Mouse (Mus musculus) midbrain, postnatal 0 days (tissue): ENCODE measurements at regions not wholly inside any gene's neighbourhood (a gene's known extent, or its start where the extent isn't known, plus 50 kb on each side); places are given as distances from the start of the nearest gene placed in this dataset.

Experiments
- ATAC-seq: fragments of 200-750 bp; cut with Nextera tagmentation; 2 replicates; pipeline ENCODE4 v1.8.0; 2017; ENCODE audit warnings: moderate number of reproducible peaks, mild to moderate bottlenecking, moderate TSS enrichment, moderate library complexity; ENCODE audit not compliant: low FRiP score
- DNase-seq: peaks from one replicate; pipeline ENCODE4 v3.0.0-alpha.2; 2015; ENCODE audit warnings: low spot score
- H3K27ac ChIP-seq: fragments of 300-500 bp; sonication (generic); 2 replicates; pipeline ENCODE4 v1.5.1; 2014; ENCODE audit warnings: low read depth, mild to moderate bottlenecking, low read length, mixed read lengths
- H3K27me3 ChIP-seq: fragments of 300-500 bp; sonication (generic); 2 replicates; pipeline ENCODE4 v1.6.1; 2014; ENCODE audit warnings: low read length, control low read depth, mixed read lengths; ENCODE audit not compliant: insufficient read depth
- H3K36me3 ChIP-seq: fragments of 300-500 bp; sonication (generic); 2 replicates; pipeline ENCODE4 v1.6.1; 2014; ENCODE audit warnings: low read length, control low read depth, mixed read lengths; ENCODE audit not compliant: insufficient read depth
- H3K4me1 ChIP-seq: fragments of 300-500 bp; sonication (generic); 2 replicates; pipeline ENCODE4 v1.6.1; 2014; ENCODE audit warnings: mild to moderate bottlenecking, control low read depth, antibody characterized with exemption, low read length, mixed read lengths; ENCODE audit not compliant: insufficient read depth
- H3K4me2 ChIP-seq: fragments of 300-500 bp; sonication (generic); 2 replicates; pipeline ENCODE4 v1.6.1; 2014; ENCODE audit warnings: low read depth, mild to moderate bottlenecking, low read length, mixed read lengths; ENCODE audit not compliant: poor library complexity, severe bottlenecking
- H3K4me3 ChIP-seq: fragments of 300-500 bp; sonication (generic); 2 replicates; pipeline ENCODE4 v1.5.1; 2014; ENCODE audit warnings: low read depth, mild to moderate bottlenecking, low read length, moderate library complexity
- H3K9ac ChIP-seq: fragments of 300-500 bp; sonication (generic); replicated peaks from 2 replicates; pipeline ENCODE4 v1.6.1; 2014; ENCODE audit warnings: mild to moderate bottlenecking, low read length, moderate library complexity, mixed read lengths; ENCODE audit not compliant: poor library complexity, severe bottlenecking
- H3K9me3 ChIP-seq: fragments of 300-500 bp; sonication (generic); 2 replicates; pipeline ENCODE4 v1.6.1; 2016; ENCODE audit warnings: low read length, control low read depth
- CTCF ChIP-seq: IDR thresholded peaks from 2 replicates; pipeline ENCODE4 v1.5.1; 2016; ENCODE audit warnings: antibody characterized with exemption, mild to moderate bottlenecking
- WGBS: fragments of 180-500 bp; shearing (Covaris S2); extraction: QIAGEN DNeasy Blood & Tissue Kit; methylation state at CpG from one replicate; pipeline ENCODE4 v1.1.7; 2014; 5-methylcytosine and 5-hydroxymethylcytosine counted together

GRCm38 (mm10) chr6:99984856-99985224 lies 258.6 kb upstream of the Prok2 start:
- Histone ChIP-seq H3K9me3 (no peaks in the 10 kb centered on the region), H3K9ac (no peak overlapping the region), H3K36me3 (no peaks in the 10 kb centered on the region), H3K4me2 (no peak overlapping the region), H3K27ac (no peak overlapping the region), H3K4me1 (peaks cover 7% of the 10 kb centered on the region; the same call in 1 of the 2 replicates), H3K4me3 (no peak overlapping the region), H3K27me3 (0 out of 2 replicates have a peak, but pooled peaks cover 3% of the 10 kb centered on the region)
- no peak for TF ChIP-seq CTCF
- ATAC-seq: peak; percentile 16; the same call in 1 of the 2 replicates
- WGBS: 5% methylated on average over 10 of the region's 10 CpGs
- peak; percentile 14 for DNase-seq

GRCm38 (mm10) chr6:99984057-99984855 lies 258.1 kb upstream of the Prok2 start:
- Histone ChIP-seq H3K4me3 (no peak overlapping the region), H3K27ac (no peak overlapping the region), H3K4me2 (no peak overlapping the region), H3K9ac (no peak overlapping the region), H3K36me3 (no peaks in the 10 kb centered on the region), H3K4me1 (peaks cover 7% of the 10 kb centered on the region; the same call in 1 of the 2 replicates), H3K27me3 (0 out of 2 replicates have a peak, but pooled peaks cover 3% of the 10 kb centered on the region), H3K9me3 (no peaks in the 10 kb centered on the region)
- WGBS: 9% methylated on average over 7 of the region's 7 CpGs
- 0 out of 2 replicates have a peak, but pooled peaks have one; percentile 16 for ATAC-seq
- TF ChIP-seq CTCF: no peak
- peak; percentile 32 for DNase-seq

- 21% methylated on average over 5 of the region's 5 CpGs for WGBS
- H3K36me3 ChIP-seq: no peaks in the 10 kb centered on the region
- H3K9me3 ChIP-seq: no peaks in the 10 kb centered on the region
- ATAC-seq (peak; percentile 60; the same call in 1 of the 2 replicates), DNase-seq (no peak)
- TF ChIP-seq CTCF: no peak
- H3K9ac ChIP-seq: no peak overlapping the region
- no peak overlapping the region for H3K4me2 ChIP-seq
- no peak overlapping the region for H3K4me3 ChIP-seq
- H3K27ac ChIP-seq: no peak overlapping the region
- no peaks in the 10 kb centered on the region for H3K27me3 ChIP-seq
- H3K4me1 ChIP-seq: peaks cover 2% of the 10 kb centered on the region; the same call in 1 of the 2 replicates
These were observed 253.4 kb upstream of the Prok2 start for GRCm38 (mm10) chr6:99979614-99980013.

GRCm38 (mm10) chr6:99978164-99978746 lies 252.1 kb upstream of the Prok2 start:
- Histone ChIP-seq H3K4me1 (peaks cover 3% of the 10 kb centered on the region; the same call in 1 of the 2 replicates), H3K36me3 (no peaks in the 10 kb centered on the region), H3K9ac (no peak overlapping the region), H3K27me3 (no peaks in the 10 kb centered on the region), H3K4me3 (no peak overlapping the region), H3K9me3 (no peaks in the 10 kb centered on the region), H3K4me2 (no peak overlapping the region), H3K27ac (no peak overlapping the region)
- no peak for DNase-seq
- no peak for ATAC-seq
- no peak for TF ChIP-seq CTCF
- WGBS: 62% methylated on average over 6 of the region's 6 CpGs

- Histone ChIP-seq H3K27ac (no peak overlapping the region), H3K36me3 (no peaks in the 10 kb centered on the region), H3K9ac (no peak overlapping the region), H3K4me1 (peaks cover 3% of the 10 kb centered on the region; the same call in 1 of the 2 replicates), H3K27me3 (no peaks in the 10 kb centered on the region), H3K9me3 (no peaks in the 10 kb centered on the region), H3K4me3 (no peak overlapping the region), H3K4me2 (no peak overlapping the region)
- ATAC-seq: no peak
- no peak for TF ChIP-seq CTCF
- 79% methylated on average over 5 of the region's 5 CpGs for WGBS
- no peak for DNase-seq
These were observed 250.0 kb upstream of the Prok2 start for GRCm38 (mm10) chr6:99976144-99976543.

- no peak overlapping the region for H3K4me3 ChIP-seq
- TF ChIP-seq CTCF: no peak
- no peaks in the 10 kb centered on the region for H3K27me3 ChIP-seq
- H3K9me3 ChIP-seq: no peaks in the 10 kb centered on the region
- WGBS: 87% methylated on average over 7 of the region's 7 CpGs
- DNase-seq (no peak), ATAC-seq (no peak)
- no peak overlapping the region for H3K9ac ChIP-seq
- H3K4me1 ChIP-seq: peaks cover 3% of the 10 kb centered on the region; the same call in 1 of the 2 replicates
- no peak overlapping the region for H3K27ac ChIP-seq
- no peak overlapping the region for H3K4me2 ChIP-seq
- H3K36me3 ChIP-seq: no peaks in the 10 kb centered on the region
These were observed 249.3 kb upstream of the Prok2 start for GRCm38 (mm10) chr6:99975486-99975885.
